Mouse (Mus musculus) heart, postnatal 0 days (tissue): ENCODE results near the gene Cdk19.

ENCODE experiments used
- CTCF ChIP-seq: IDR thresholded peaks from 2 replicates; pipeline ENCODE4 v1.5.1; 2016; ENCODE audit warnings: antibody characterized with exemption, control low read depth, low read depth
- EP300 ChIP-seq: IDR thresholded peaks from 2 replicates; pipeline ENCODE4 v1.6.1; 2016; ENCODE audit warnings: antibody characterized with exemption, low read depth

DNA sequence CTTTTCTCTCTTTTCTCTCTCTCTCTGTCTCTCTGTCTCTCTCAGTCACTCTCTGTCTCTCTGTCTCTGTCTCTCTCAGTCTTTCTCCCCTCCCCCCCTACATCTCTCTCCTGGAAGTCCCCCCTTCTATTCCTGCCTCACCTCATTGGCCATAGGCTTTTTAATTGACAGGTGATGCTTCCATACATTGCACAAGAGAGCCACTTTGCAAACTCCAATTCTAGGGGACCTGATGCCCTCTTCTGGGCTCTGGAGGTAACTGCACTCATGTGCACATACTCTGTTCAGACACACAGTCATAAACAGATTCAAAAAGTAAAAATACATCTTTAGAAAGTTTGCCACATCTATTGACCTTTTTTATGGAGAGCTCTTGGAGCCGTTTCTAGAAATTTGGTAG, 9.1 kb upstream of the Cdk19 start:
- TF ChIP-seq CTCF (no peak), EP300 (no peak)
